Mouse (Mus musculus): ENCODE measurements at regions not wholly inside any gene's neighbourhood (a gene's known extent, or its start where the extent isn't known, plus 50 kb on each side); places are given as distances from the start of the nearest gene placed in this dataset.

- TF ChIP-seq CTCF (conservative IDR thresholded peaks at IDR 0.05; ENCODE audit: low read length), result no peak
- TF ChIP-seq NANOG (IDR thresholded peaks at IDR 0.05; ENCODE audit: borderline replicate concordance, low read length), result no peak
- no peak for TF ChIP-seq POU5F1 (IDR thresholded peaks at IDR 0.05; ENCODE audit: borderline replicate concordance, low read length)
Observed at GRCm38 (mm10) chr19:33072299-33072698, 315.0 kb downstream of the Pten start.

Measured in E14TG2a.4 (cell line).